Mouse (Mus musculus) thymus, adult 18-20 months (tissue): ENCODE data around the gene Kmt5c.

Experiments
- DNase-seq, 2 experiments: peaks; one replicate each; pipeline ENCODE4 v3.0.0; 2022; ENCODE audit warnings: mixed read lengths in 2 of 2

Kmt5c gene

GRCm38 (mm10) chr7:4739544-4740275 is at the start of gene Kmt5c:
Gene Kmt5c (plus strand): TSS chr7:4740115.
- DNase-seq = peak; percentile 95 to 99

GRCm38 (mm10) chr7:4690387-4690786 is 49.5 kb upstream of the Kmt5c start, which contains the start of gene Brsk1:
Gene Brsk1 (plus strand): TSS chr7:4690604.
- no peak for DNase-seq

GRCm38 (mm10) chr7:4690951-4691653 is 48.8 kb upstream of the Kmt5c start:
- DNase-seq = no peak

- no peak for DNase-seq
Observed at GRCm38 (mm10) chr7:4693004-4693403, 46.9 kb upstream of the Kmt5c start.

- DNase-seq = no peak
Observed at GRCm38 (mm10) chr7:4702334-4702733, 37.6 kb upstream of the Kmt5c start.

- no peak for DNase-seq
Observed at GRCm38 (mm10) chr7:4703195-4703594, 36.7 kb upstream of the Kmt5c start.

- no peak for DNase-seq
Observed at GRCm38 (mm10) chr7:4705098-4705497, 34.8 kb upstream of the Kmt5c start.

- no peak for DNase-seq
Observed at GRCm38 (mm10) chr7:4712594-4712993, 27.3 kb upstream of the Kmt5c start.

- no peak for DNase-seq
Observed at GRCm38 (mm10) chr7:4716955-4717354, 23.0 kb upstream of the Kmt5c start.

GRCm38 (mm10) chr7:4719276-4719675 is 20.6 kb upstream of the Kmt5c start:
- DNase-seq = no peak

- no peak for DNase-seq
Observed at GRCm38 (mm10) chr7:4723508-4723907, 16.4 kb upstream of the Kmt5c start.

GRCm38 (mm10) chr7:4724359-4724758 is 15.6 kb upstream of the Kmt5c start:
- DNase-seq = no peak

- DNase-seq = no peak
Observed at GRCm38 (mm10) chr7:4725169-4725568, 14.7 kb upstream of the Kmt5c start, which contains the start of gene Tmem150b. Gene Tmem150b (minus strand): TSS chr7:4725249.

- no peak for DNase-seq
Observed at GRCm38 (mm10) chr7:4731090-4731489, 8.8 kb upstream of the Kmt5c start.

- no peak for DNase-seq
Observed at GRCm38 (mm10) chr7:4732968-4733392, 6.9 kb upstream of the Kmt5c start.

- no peak for DNase-seq
Observed at GRCm38 (mm10) chr7:4739041-4739543, 823 bp upstream of the Kmt5c start.

- no peak for DNase-seq
Observed at GRCm38 (mm10) chr7:4740309-4740727, 403 bp downstream of the Kmt5c start.

GRCm38 (mm10) chr7:4741151-4741550 is 1.2 kb downstream of the Kmt5c start:
- DNase-seq = peak in 1 of 2 experiments; percentile 37

- DNase-seq = no peak
Observed at GRCm38 (mm10) chr7:4741672-4742481, 2.0 kb downstream of the Kmt5c start.

GRCm38 (mm10) chr7:4742482-4742819 is 2.5 kb downstream of the Kmt5c start:
- DNase-seq = no peak

- DNase-seq = no peak
Observed at GRCm38 (mm10) chr7:4743354-4743753, 3.4 kb downstream of the Kmt5c start.

GRCm38 (mm10) chr7:4744886-4745285 is 5.0 kb downstream of the Kmt5c start:
- DNase-seq = no peak

- no peak for DNase-seq
Observed at GRCm38 (mm10) chr7:4746326-4746980, 6.5 kb downstream of the Kmt5c start.
